Mouse (Mus musculus) G1E (cell line): ENCODE measurements around the gene Samd14. TPM values are rescaled to one million over a fixed set of nuclear protein-coding genes. Genes with fewer than 3 reads are reported as not detected.

ENCODE experiments used
- ATAC-seq: 2 replicates; pipeline ENCODE4 v1.8.0; 2016; ENCODE audit warnings: mild to moderate bottlenecking; ENCODE audit not compliant: insufficient number of reproducible peaks, poor library complexity, low FRiP score, severe bottlenecking; ENCODE audit errors: extremely low read depth
- DNase-seq: peaks from one replicate; pipeline ENCODE4 v3.0.0; 2012; ENCODE audit warnings: low spot score
- H3K27me3 ChIP-seq: 2 replicates; pipeline ENCODE4 v1.6.1; 2012; ENCODE audit warnings: mild to moderate bottlenecking, low read length, inconsistent platforms; ENCODE audit not compliant: insufficient read depth
- H3K36me3 ChIP-seq: replicated peaks from 2 replicates; pipeline ENCODE3; 2012; ENCODE audit warnings: mild to moderate bottlenecking, inconsistent platforms
- H3K4me1 ChIP-seq: 2 replicates; pipeline ENCODE4 v1.6.1; 2012; ENCODE audit warnings: low read depth, low read length, inconsistent platforms, mixed read lengths; ENCODE audit not compliant: insufficient read depth
- H3K4me3 ChIP-seq: 2 replicates; pipeline ENCODE4 v1.5.1; 2012; ENCODE audit warnings: low read depth, mild to moderate bottlenecking, inconsistent platforms, low read length, moderate library complexity, mixed read lengths
- H3K9me3 ChIP-seq: replicated peaks from 2 replicates; pipeline ENCODE4 v1.6.1; 2012; ENCODE audit warnings: inconsistent platforms
- CTCF ChIP-seq: IDR thresholded peaks from 2 replicates; pipeline ENCODE4 v1.5.1; 2012; ENCODE audit warnings: low read depth, low read length, inconsistent platforms, mixed read lengths
- GATA1 ChIP-seq: IDR thresholded peaks from 2 replicates; pipeline ENCODE4 v1.6.1; 2012; ENCODE audit warnings: borderline replicate concordance, low read length, inconsistent platforms, mixed read lengths
- GATA2 ChIP-seq: IDR thresholded peaks from 2 replicates; pipeline ENCODE4 v1.6.1; 2012; ENCODE audit warnings: low read depth, low read length, inconsistent platforms, borderline replicate concordance
- POLR2AphosphoS5 ChIP-seq: IDR thresholded peaks from 2 replicates; pipeline ENCODE4 v1.6.1; 2012; ENCODE audit warnings: low read depth, low read length, inconsistent platforms; ENCODE audit not compliant: insufficient replicate concordance
- TAL1 ChIP-seq: conservative IDR thresholded peaks from 2 replicates; pipeline ENCODE4 v1.6.1; 2012; ENCODE audit warnings: low read depth, low read length, inconsistent platforms, mixed read lengths
- polyA plus RNA-seq: library from polyadenylated mRNA; stranded (reverse); fragments of >175 nt; gene quantifications from 2 replicates; pipeline ENCODE4 v1.2.3, GENCODE M21; 2012
- total RNA-seq, 2 experiments: library from RNA; stranded (forward) in 1 of 2; stranded (reverse) in 1 of 2; fragments of 200-1000 nt in 1 of 2; fragments of >200 nt in 1 of 2; fragmentation: Nextera tagmentation in 1 of 2; gene quantifications; 2 replicates each; pipeline ENCODE4 v1.2.3; 2014 to 2017

The Samd14 gene
- total and polyA plus RNA-seq, 3 experiments: 26.1 to 356 (median 84.9) TPM

DNA sequence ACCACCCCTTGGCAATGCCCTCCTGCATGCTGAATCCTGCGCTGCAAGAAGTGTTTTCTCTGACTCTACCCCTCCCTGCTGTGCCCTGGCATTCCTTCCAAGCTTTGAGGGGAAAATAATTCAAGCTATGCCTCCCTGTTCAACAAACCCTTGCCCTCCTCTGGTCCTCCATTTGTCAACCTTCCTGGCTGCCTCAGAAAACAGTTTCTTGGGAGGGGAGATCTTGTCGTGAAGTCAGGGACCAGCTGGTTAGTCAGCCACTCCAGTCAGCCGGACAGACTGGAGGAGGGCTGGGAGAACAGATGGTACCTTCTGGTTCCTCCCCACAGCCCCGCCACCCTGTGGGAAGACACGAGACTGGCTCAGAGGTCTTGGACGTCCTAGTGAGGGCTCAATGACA is 27.6 kb downstream of the Samd14 start:
- H3K27me3 ChIP-seq: no peaks in the 10 kb centered on the region
- H3K4me3 ChIP-seq: no peak overlapping the region
- TF ChIP-seq CTCF: no peak
- TF ChIP-seq POLR2AphosphoS5: no peak
- no peak for TF ChIP-seq TAL1
- TF ChIP-seq GATA1: no peak
- no peak for TF ChIP-seq GATA2
- peaks cover 74% of the 10 kb centered on the region for H3K36me3 ChIP-seq
- ATAC-seq (no peak), DNase-seq (no peak)
- no peaks in the 10 kb centered on the region for H3K9me3 ChIP-seq
- H3K4me1 ChIP-seq: peaks cover 59% of the 10 kb centered on the region

DNA sequence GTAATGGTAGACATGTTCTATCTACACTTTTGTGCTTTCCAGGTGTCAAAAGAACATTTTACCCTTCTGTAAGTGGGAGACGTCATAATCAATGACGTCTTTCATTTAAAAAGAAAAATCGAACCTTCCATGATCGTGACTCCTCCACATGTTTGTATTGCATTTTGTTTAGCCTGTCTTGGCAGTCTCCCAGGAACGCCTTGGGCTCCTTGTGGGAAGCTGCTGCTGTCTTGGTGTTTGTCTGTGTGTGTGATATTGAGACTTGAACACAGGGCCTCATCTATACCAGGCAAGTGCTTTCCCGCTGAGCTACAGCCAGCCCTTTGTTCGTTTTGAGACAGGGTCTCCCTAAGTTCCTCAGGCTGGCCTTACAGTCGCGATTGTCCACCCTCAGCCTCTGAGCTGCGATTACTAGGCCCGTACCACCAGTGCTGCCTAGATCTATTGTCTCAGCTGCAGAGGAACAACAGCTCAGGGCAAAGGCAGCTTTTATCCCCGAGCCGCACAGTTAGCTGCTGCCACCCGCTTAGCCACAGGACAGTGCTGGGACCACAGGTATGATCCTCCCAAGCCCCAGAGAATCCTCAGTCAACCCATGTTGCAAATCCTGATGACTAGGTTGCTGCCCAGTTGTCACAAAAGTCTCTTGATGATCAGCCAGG is 28.6 kb downstream of the Samd14 start:
- peaks cover 68% of the 10 kb centered on the region for H3K36me3 ChIP-seq
- H3K4me1 ChIP-seq: peaks cover 58% of the 10 kb centered on the region
- DNase-seq (no peak), ATAC-seq (no peak)
- TF ChIP-seq CTCF (no peak), GATA1 (no peak), TAL1 (no peak), POLR2AphosphoS5 (no peak), GATA2 (no peak)
- H3K4me3 ChIP-seq: no peak overlapping the region
- no peaks in the 10 kb centered on the region for H3K9me3 ChIP-seq
- no peaks in the 10 kb centered on the region for H3K27me3 ChIP-seq

DNA sequence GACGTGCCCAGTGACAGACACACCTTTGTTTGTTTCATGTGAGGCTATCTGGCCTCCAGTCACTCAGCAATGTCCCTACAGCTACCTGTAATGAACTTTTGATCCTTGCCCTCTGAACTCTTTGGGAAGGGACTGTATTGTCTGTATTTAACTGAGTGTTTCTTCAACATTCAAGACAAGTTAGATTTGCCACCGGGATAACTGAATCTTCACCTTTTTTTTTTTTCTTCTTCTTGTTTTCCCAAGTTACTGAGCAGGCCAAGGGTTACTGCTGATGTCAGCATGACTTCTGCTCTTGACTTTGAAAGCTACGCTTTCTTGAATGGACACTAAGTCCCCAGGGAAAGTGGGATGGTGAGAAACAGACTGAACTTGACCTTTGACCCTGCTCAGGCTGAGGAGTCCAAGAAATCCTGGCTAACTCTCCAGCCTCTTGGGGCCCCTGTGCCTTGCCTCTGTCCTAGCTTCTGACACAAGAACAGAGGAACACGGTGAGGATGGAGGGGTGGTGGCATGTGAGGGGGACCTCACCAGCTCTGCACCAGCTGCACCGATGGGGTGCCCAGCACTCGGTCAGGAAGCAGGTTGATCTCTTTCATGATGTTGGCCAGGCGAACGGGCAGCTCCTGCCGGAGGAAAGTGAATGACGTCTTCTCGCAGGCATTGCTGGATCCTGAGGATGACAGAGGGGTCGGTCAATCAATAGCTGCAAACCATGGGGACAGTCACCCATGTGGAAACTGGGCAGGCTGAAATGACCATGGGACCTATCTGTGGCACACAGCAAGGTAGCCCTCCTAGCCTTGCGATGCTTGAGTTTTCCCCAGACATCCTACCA is 29.4 kb downstream of the Samd14 start:
- Histone ChIP-seq H3K27me3 (0 out of 2 replicates have a peak, but pooled peaks cover 3% of the 10 kb centered on the region), H3K9me3 (no peaks in the 10 kb centered on the region), H3K4me3 (no peak overlapping the region), H3K4me1 (peaks cover 55% of the 10 kb centered on the region), H3K36me3 (peaks cover 61% of the 10 kb centered on the region)
- no peak for ATAC-seq
- no peak for TF ChIP-seq CTCF
- no peak for TF ChIP-seq TAL1
- TF ChIP-seq GATA1: no peak
- TF ChIP-seq GATA2: no peak
- TF ChIP-seq POLR2AphosphoS5: no peak
- DNase-seq: no peak

DNA sequence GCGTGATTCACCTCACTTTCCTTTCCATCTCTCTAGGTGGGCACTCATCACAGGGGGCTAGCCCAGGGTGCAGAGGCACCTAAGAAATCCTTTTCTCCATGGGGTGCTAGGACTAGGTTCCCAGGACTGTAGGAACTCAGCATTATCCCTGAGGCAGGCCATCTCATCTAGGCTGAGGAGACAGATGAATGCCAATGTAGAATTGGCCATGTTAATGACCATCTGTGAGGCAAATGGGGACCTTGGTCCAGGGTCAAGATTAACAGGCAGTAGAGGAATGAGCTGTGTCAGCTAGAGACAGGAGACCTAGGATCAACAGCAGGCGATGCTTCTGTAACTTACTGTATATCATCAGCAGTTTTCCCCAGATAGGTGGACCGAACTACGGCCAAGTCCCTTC is 30.1 kb downstream of the Samd14 start:
- Histone ChIP-seq H3K36me3 (peaks cover 53% of the 10 kb centered on the region), H3K9me3 (no peaks in the 10 kb centered on the region), H3K4me1 (peaks cover 48% of the 10 kb centered on the region), H3K27me3 (peaks cover 8% of the 10 kb centered on the region; the same call in 1 of the 2 replicates), H3K4me3 (no peak overlapping the region; the same call in 1 of the 2 replicates)
- no peak for DNase-seq
- TF ChIP-seq GATA1 (no peak), TAL1 (no peak), GATA2 (no peak), CTCF (no peak), POLR2AphosphoS5 (no peak)
- no peak for ATAC-seq

DNA sequence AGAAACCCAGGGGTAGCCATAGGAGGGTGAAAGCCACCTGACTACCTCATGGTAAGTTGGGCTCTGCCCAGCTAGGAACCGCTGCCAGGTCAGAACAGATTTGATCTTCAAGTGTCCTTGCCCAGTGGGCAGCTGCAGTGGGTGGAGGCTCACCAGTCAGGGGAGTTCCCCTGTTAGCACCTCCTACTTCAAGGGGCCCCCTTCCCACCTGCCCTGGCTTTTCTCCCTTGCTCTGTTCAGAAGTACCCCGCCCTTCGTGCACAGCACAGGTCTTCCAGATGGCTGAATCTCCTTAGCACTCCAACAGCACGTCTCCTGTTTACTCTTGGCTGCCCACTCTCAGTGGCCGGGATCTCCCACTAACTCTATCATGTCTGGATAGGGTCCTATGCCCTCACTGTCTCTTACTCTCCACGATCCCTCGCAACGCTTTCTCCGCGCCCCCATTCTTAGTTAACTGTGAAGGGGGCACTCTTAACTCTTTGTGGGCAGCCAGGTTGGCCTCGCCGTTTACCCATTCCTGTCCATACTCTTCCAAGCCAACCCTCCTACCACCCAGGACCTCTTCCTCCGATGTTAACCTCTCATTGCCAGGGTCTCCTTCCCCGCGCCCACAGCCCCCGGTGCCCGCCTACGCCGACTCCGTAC is 30.9 kb downstream of the Samd14 start:
- Histone ChIP-seq H3K4me1 (peaks cover 40% of the 10 kb centered on the region), H3K4me3 (peak overlapping the region; percentile 75), H3K36me3 (peaks cover 45% of the 10 kb centered on the region), H3K27me3 (peaks cover 15% of the 10 kb centered on the region; the same call in 1 of the 2 replicates), H3K9me3 (no peaks in the 10 kb centered on the region)
- TF ChIP-seq GATA2: no peak
- no peak for TF ChIP-seq TAL1
- no peak for TF ChIP-seq GATA1
- TF ChIP-seq POLR2AphosphoS5: no peak
- TF ChIP-seq CTCF: no peak
- DNase-seq: peak; percentile 65
- ATAC-seq: no peak
